Mouse (Mus musculus) embryonic stem cell, embryonic (primary cell): ENCODE measurements around the gene Anln.

Source experiments
- CTCF ChIA-PET, 4 experiments: fragments of 300-600 bp in 2 of 4; fragments of 350-600 bp in 2 of 4; sonication (Branson Sonifier 250); formaldehyde crosslinking; loops; one replicate each; lab custom pipeline; 2022; ENCODE audit warnings: inconsistent platforms in 2 of 4; lab: Charles Lee
- POLR2A ChIA-PET, 4 experiments: fragments of 300-600 bp in 2 of 4; fragments of 350-600 bp in 2 of 4; sonication (Branson Sonifier 250); formaldehyde crosslinking; loops; one replicate each; lab custom pipeline; 2022; ENCODE audit warnings: antibody characterized with exemption in 4 of 4, inconsistent platforms in 1 of 4; lab: Charles Lee

The Anln gene

DNA sequence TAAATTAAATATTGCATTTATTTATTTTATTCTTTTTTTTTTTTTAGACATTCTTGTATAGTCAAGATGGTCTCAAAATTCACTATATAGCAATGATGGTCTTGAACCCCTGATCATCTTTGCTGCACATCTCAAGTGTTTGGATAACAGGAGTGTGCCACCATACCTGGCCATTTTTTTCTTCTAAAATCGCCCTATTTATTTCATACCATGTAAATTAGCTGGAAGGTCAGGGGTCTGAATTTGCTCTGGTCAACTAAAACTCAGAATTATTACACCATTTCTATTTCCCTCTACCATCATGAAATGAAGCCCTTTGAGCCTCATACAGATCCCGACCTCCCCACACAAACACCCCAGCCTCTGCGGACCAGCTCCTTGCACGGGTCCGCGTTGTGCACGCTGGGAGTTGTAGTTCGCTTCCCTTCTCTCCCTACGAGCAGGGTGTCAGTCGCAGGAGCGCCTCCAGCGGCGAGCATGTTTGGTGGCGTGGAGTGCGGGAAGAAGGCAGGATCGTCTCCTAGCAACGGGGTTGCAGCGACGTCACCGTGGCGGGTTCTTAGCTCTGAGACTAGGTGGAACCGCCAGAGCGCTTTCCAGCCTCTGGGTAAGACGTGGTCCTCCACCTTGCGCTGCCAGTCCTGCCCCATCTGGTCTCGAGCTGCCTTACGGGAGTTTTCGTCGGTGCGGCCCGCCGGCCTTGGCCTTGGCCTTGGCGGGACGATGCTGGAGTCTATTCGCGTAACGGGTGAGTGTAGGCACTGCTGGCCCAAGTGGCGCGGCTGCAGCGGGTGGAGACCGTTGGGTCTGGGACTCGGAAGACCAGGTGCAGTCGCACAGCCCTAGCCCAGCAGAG lies 22.2 kb upstream of the Anln start, which contains the start of gene 9530077C05Rik:
Gene 9530077C05Rik, plus strand, starts transcription at position 512 of the 856 bp plus-strand sequence.
- ChIA-PET CTCF (interaction anchor here (0.5 to 4.3 kb wide), 49 partner anchors 9 to 1860 kb away, joined by 3 to 19 read pairs (median 4); partner anchors contain the start of genes Anln (in 3 of the 4), Bbs9 (in 1 of the 4), Ccdc159 (in 1 of the 4) and Pigyl (in 1 of the 4)), POLR2A (interaction anchor here in 3 of 4 experiments (0.5 to 6.1 kb wide), 65 partner anchors 9 to 1057 kb away, joined by 3 to 54 read pairs (median 4); partner anchors contain the start of genes Anln (in 3 of the 3), Zfp599 (in 3 of the 3), Bbs9 (in 2 of the 3) and Ccdc159 (in 1 of the 3))

DNA sequence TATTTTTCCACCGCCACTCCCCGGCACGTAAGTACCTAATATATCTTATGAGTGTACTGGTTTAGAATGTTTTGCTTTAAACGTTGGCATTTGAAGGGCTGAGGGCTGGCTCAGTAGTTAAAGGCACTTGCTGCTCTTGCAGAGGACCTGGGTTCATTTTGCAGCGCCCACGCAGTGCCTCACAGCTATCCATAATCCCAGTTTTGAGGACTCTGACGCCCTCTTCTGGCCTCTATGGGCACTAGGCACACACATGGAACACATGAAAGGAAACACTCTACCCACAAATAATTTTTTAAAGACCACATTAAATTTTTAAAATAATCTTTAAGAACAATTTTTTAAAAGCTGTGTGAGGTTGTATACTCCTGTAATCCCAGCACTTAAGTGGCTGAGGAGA lies 20.5 kb upstream of the Anln start:
- CTCF ChIA-PET: interaction anchor here (0.6 to 4.3 kb wide), 19 partner anchors 12 to 755 kb away, joined by 3 to 19 read pairs (median 3); partner anchors contain the start of genes Pigyl (in 1 of the 4) and Rp9 (in 1 of the 4)
- POLR2A ChIA-PET: interaction anchor here in 3 of 4 experiments (0.7 to 6.1 kb wide), 12 partner anchors 11 to 253 kb away, joined by 3 to 54 read pairs (median 5); partner anchors contain the start of genes Anln (in 3 of the 3) and Pigyl (in 1 of the 3)

DNA sequence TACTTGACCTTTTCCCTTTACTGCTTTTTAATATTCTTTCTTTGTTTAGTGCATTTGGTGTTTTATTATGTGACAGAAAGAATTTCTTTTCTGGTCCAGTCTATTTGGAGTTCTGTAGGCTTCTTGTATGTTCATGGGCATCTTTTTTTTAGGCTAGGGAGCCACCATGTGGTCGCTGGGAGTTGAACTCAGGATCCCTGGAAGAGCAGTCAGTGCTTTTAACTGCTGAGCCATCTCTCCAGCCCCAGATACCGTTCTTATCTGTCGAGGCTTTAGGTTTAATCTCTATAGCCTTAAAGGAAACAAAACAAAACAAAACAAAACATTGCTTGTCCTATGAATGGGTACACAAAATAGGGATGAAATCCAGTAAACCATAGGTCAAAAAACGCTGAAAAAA lies 19.4 kb upstream of the Anln start:
- POLR2A ChIA-PET: interaction anchor here in 3 of 4 experiments (0.7 to 6.1 kb wide), 7 partner anchors 9 to 81 kb away, joined by 3 to 54 read pairs (median 5); partner anchors contain the start of gene Anln (in 3 of the 3)
- CTCF ChIA-PET: interaction anchor here (0.6 to 4.3 kb wide), 20 partner anchors 11 to 396 kb away, joined by 3 to 19 read pairs (median 4); partner anchors contain the start of genes Pigyl (in 1 of the 4) and Zfp599 (in 1 of the 4)

DNA sequence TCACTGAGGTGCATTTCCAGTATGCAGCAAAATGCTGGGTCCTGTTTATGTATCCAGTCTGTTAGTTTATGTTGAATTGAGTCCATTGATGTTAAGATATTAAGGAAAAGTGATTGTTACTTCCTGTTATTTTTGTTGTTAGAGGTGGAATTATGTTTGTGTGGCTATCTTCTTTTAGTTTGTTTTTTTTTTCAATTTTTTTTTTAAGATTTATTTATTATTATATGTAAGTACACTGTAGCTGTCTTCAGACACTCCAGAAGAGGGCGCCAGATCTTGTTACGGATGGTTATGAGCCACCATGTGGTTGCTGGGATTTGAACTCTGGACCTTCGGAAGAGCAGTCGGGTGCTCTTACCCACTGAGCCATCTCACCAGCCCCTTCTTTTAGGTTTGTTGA lies 18.6 kb upstream of the Anln start:
- ChIA-PET POLR2A (interaction anchor here in 2 of 4 experiments (0.7 to 6.1 kb wide), 4 partner anchors 18 to 148 kb away, joined by 3 to 54 read pairs (median 7); partner anchors contain the start of genes Anln (in 2 of the 2) and Zfp599 (in 1 of the 2)), CTCF (interaction anchor here in 3 of 4 experiments (0.6 to 4.3 kb wide), 11 partner anchors 10 to 341 kb away, joined by 3 to 19 read pairs (median 4); partner anchors contain the start of gene Pigyl (in 1 of the 3))

DNA sequence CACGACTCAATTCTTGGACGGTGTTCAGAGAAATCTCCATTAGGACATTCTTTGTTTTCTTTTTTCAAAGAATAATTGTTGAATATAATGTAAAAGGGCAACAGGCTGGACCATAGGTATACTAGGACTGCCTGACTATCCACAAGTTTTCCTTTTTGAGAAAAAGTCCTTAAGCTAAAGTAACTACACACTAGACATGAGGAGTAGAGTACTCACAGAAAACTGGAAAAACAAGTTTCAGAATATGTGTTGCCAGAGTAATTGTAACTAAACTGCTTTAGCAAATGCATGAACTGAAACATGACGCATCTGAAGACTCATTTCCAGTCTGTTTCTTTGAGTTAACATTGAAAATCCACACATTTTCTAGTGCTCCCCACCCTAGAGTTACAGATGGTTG lies 16.4 kb upstream of the Anln start:
- ChIA-PET POLR2A (interaction anchor here in 2 of 4 experiments (1.2 to 2.9 kb wide), 2 partner anchors 16 to 17 kb away, joined by 3 to 10 read pairs; partner anchors contain the start of gene Anln (in 1 of the 2)), CTCF (no interaction called here)

DNA sequence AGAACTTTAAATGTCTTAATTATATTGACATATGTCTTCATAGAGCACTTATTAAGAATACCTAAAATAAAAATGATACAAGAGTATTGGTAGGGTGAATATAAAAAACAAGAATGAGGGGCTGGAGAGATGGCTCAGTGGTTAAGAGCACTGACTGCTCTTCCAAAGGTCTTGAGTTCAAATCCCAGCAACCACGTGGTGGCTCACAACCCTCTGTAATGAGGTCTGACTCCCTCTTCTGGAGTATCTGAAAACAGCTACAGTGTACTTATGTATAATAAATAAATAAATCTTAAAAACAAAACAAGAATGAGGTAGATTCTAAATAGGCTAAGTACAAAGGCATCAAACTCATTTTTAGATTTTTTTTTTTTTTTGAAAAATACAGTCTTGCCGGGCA lies 14.5 kb upstream of the Anln start:
- ChIA-PET CTCF (interaction anchor here in 1 of 4 experiments (0.6 kb wide), 1 partner anchor 13 kb away, joined by 9 read pairs; no protein-coding TSS in a partner anchor), POLR2A (interaction anchor here in 2 of 4 experiments (2.9 to 3.3 kb wide), 2 partner anchors 14 to 15 kb away, joined by 10 to 21 read pairs; partner anchors contain the start of gene Anln (in 2 of the 2))

DNA sequence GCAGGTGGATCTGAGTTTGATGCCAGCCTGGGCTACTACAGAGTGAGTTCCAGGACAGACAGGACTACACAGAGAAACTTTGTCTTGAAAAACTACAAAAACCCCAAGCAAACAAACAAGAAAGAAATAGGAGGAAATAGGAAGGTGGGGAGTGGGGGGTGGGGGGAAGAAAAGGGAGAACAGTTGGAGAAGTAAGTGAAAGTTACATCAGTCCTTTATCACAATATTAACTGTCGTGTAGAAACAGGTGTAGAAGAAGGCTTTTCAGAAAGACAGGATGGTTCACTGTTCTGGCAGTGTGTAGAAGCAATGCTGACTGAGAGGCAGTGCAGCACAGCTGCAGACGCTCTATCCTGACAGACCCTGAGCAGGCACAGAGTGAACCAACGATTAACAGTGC lies 14.0 kb upstream of the Anln start:
- ChIA-PET POLR2A (interaction anchor here in 2 of 4 experiments (0.7 to 3.3 kb wide), 3 partner anchors 13 to 420 kb away, joined by 3 to 21 read pairs (median 10); partner anchors contain the start of gene Anln (in 2 of the 2)), CTCF (no interaction called here)

DNA sequence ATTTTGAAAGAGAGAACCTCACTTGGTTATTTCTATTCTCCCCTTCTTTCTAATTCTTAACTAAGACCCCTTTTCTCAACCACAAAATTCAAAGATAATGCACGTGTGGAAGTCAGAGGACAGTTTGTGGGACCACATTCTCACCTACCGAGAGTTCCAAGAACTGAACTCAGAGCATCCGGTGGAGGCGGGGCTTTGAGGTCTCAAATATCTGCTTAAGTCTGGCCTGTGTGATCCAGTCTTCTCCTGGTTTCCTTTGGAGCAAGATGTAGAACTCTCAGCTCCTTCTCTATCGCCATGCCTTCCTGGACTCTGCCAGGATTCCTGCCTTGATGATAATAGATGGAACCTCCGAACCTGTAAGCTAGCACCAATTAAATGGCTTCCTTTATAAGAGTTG lies 13.0 kb upstream of the Anln start:
- POLR2A ChIA-PET: interaction anchor here in 2 of 4 experiments (0.7 to 3.3 kb wide), 4 partner anchors 9 to 419 kb away, joined by 3 to 21 read pairs (median 4); partner anchors contain the start of genes Anln (in 2 of the 2) and 9530077C05Rik (in 1 of the 2)

DNA sequence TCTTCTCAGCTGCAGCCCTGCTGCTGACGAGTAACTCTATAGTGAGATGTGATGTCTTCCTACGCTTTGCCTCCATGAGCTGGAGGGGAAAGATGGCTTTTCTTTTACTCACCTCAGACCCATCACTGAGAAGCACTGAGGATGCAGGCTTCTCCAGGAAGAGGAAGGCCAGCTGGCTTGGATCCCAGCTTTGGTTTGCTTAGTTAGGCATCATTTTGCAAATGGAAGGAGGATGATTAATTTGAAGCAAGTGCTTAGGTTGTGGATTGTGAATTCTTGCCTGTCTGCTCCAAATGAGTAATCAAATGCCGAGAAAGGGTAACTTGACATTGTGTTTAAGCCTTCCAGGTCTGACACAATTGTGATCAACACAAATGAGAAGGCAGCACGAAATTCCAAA lies 10.0 kb upstream of the Anln start:
- ChIA-PET POLR2A (interaction anchor here in 3 of 4 experiments (0.6 to 3.7 kb wide), 13 partner anchors 10 to 211 kb away, joined by 3 to 44 read pairs (median 5); partner anchors contain the start of genes Anln (in 3 of the 3), 9530077C05Rik (in 2 of the 3) and Zfp872 (in 1 of the 3)), CTCF (interaction anchor here in 3 of 4 experiments (0.5 to 3.0 kb wide), 4 partner anchors 10 to 14 kb away, joined by 3 to 17 read pairs (median 3); partner anchors contain the start of genes 9530077C05Rik (in 1 of the 3) and Anln (in 1 of the 3))

More for the DNA sequence above, 13.0 kb upstream of the Anln start:
- CTCF ChIA-PET: interaction anchor here in 1 of 4 experiments (1.9 kb wide), 1 partner anchor 9 kb away, joined by 10 read pairs; the partner anchor contains the start of gene 9530077C05Rik

DNA sequence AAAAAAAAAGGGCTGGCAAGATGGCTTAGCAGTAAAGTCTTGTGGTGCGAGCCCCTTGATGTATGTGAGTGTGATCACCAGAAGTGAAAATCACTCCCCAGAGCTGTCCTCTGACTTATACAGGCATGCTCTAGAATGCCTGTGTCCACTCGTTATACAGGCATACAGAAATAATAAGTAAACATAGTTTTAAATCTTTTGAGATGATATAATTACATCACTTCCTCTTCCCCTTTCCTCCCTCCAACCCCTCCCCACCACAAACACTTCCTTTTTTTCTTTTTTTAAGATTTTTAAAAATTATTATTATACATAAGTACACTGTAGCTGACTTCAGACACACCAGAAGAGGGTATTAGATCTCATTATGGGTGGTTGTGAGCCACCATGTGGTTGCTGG lies 5.7 kb upstream of the Anln start:
- POLR2A ChIA-PET: interaction anchor here in 2 of 4 experiments (0.7 to 2.5 kb wide), 2 partner anchors 15 to 165 kb away, joined by 5 to 8 read pairs; no protein-coding TSS in a partner anchor
- CTCF ChIA-PET: interaction anchor here in 1 of 4 experiments (0.5 kb wide), 1 partner anchor 15 kb away, joined by 3 read pairs; no protein-coding TSS in a partner anchor

DNA sequence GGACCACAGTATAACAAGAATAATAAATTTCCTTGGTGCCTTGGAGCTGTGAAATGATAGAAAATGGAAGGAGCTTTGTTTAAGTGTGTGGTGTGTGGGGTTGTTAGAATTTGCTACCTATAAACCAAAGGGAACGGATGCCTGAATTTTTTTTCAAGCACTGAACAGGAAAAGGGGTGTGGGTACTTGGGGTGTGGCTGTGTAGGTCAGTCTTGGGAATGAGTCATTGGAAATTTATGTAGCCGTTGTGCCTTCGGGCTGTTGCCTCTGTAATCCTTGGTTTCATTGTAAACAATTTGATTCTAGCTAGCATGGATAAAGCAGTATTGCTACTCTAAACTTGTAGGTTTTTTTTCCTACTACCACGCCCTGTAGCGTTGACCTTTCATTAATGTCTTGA lies 1.4 kb upstream of the Anln start:
- POLR2A ChIA-PET: interaction anchor here in 3 of 4 experiments (0.6 to 5.4 kb wide), 39 partner anchors 8 to 1012 kb away, joined by 3 to 54 read pairs (median 6); partner anchors contain the start of genes 9530077C05Rik (in 3 of the 3), Ccdc159 (in 1 of the 3), Pigyl (in 1 of the 3) and Tmem205 (in 1 of the 3)
- CTCF ChIA-PET: interaction anchor here (0.6 to 2.6 kb wide), 8 partner anchors 13 to 655 kb away, joined by 3 to 18 read pairs (median 6); partner anchors contain the start of genes 9530077C05Rik (in 2 of the 4) and Pigyl (in 1 of the 4)

DNA sequence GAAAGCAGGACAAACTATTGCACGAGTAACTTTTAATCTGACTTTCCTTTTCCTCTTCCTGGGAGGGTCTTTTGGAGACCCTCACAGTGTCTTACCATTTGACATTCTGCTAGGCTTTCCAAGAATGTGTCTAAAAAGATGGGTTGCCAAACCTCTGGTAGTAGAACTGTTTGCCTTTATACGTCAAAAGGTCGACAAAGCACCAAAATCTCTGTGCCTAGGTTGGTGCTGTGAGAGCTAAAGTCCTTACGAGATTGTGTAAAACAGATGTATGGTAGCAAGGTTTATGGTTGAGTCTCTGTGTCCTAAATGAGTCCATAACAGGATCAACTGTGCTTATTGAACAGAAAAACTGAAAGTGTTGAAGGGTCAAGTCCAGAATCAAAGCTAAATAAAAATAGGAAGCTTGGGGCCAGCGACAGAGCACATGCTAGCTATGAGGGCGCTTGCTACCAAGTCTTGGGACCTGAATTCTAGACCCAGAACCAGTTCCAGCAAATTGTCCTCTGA lies 803 bp upstream of the Anln start:
- ChIA-PET CTCF (interaction anchor here (0.5 to 2.6 kb wide), 11 partner anchors 8 to 245 kb away, joined by 3 to 18 read pairs (median 6); partner anchors contain the start of genes 9530077C05Rik (in 2 of the 4) and Pigyl (in 1 of the 4)), POLR2A (interaction anchor here in 3 of 4 experiments (0.5 to 5.4 kb wide), 74 partner anchors 7 to 1013 kb away, joined by 3 to 54 read pairs (median 5); partner anchors contain the start of genes 9530077C05Rik (in 3 of the 3), Zfp599 (in 3 of the 3), Zfp809 (in 3 of the 3) and Pigyl (in 2 of the 3))

DNA sequence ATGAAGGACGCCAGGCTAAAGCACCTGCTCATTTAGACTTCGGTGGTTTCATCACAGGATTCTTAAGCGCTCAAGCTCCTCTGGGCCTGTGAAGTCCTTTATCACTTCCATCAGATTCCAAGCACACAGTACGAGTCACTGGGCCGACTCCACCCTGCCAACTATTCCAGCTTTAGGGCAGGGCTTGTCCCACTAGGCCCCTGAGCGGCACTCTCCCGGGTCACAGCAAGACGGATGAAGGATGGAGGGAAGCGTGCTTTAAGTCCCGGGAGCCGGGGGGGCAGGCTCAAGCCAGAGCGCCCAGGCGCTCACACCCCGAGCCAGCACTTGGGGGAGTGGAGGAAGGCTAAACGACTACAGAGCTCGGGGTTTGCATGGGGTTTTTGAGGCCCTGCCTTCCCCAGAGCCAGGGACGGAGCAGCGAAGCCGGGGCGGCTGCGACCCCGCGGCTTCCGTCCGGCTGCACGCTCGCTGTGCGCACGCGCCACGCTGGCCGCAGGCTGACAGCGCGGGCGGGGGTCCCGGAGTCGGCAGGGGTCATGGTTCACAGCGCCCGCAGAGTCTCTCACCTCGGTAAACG lies 497 bp downstream of the Anln start:
- POLR2A ChIA-PET: interaction anchor here (0.6 to 5.4 kb wide), 65 partner anchors 9 to 776 kb away, joined by 3 to 54 read pairs (median 5); partner anchors contain the start of genes 9530077C05Rik (in 3 of the 4), Zfp599 (in 3 of the 4), Zfp809 (in 3 of the 4) and Bbs9 (in 1 of the 4)
- CTCF ChIA-PET: interaction anchor here (0.6 to 2.6 kb wide), 10 partner anchors 10 to 233 kb away, joined by 3 to 11 read pairs (median 4); partner anchors contain the start of genes 9530077C05Rik (in 3 of the 4) and Pigyl (in 1 of the 4)

DNA sequence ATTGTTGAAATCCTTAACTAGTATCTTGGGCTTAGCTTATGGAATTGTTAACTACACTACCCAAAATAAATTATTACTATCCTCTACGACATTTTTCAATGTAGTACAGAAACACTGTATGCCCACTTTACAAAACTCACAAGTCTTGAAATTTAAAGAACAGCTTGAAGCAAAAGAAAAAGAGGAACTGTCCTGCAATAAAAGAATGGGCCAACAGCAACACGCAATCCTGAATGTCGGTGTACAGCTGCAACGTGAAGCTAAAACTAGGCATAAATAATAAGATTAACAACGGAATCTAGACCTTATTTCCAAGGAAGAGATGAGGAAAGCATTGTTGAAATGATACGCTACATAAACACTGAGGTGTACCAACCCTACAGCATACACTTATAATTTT lies 1.1 kb downstream of the Anln start:
- ChIA-PET POLR2A (interaction anchor here (0.7 to 5.4 kb wide), 40 partner anchors 8 to 776 kb away, joined by 3 to 54 read pairs (median 10); partner anchors contain the start of genes 9530077C05Rik (in 2 of the 4), Zfp599 (in 2 of the 4), Ccdc159 (in 1 of the 4) and Pigyl (in 1 of the 4)), CTCF (interaction anchor here in 3 of 4 experiments (1.2 to 2.6 kb wide), 4 partner anchors 23 to 232 kb away, joined by 4 to 11 read pairs (median 6); partner anchors contain the start of genes 9530077C05Rik (in 3 of the 3) and Pigyl (in 1 of the 3))

DNA sequence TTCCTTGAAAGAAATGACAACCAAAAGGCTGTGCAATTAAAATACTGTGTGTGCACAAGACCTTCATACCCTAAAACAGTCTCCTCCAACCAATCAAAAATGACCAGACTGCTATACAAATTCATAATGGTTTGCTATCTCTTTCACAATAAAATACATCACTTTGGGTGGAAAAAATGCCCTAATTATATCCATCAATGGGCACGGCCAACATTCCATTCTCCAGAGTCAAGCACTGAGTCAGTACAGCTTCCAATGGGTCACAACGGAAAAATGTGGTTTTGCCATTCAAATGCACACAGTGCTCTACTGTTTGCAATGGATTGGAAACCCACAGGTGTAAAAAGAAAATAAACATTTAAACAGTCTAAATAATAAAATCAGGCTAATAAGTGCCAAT lies 3.1 kb downstream of the Anln start:
- CTCF ChIA-PET: interaction anchor here in 2 of 4 experiments (1.4 kb wide), 2 partner anchors 23 to 25 kb away, joined by 4 to 7 read pairs; partner anchors contain the start of gene 9530077C05Rik (in 1 of the 2)
- POLR2A ChIA-PET: interaction anchor here in 2 of 4 experiments (0.6 to 1.3 kb wide), 4 partner anchors 9 to 170 kb away, joined by 3 to 4 read pairs (median 3); partner anchors contain the start of gene Zfp810 (in 1 of the 2)
